Mouse (Mus musculus) lung, postnatal 10 days (tissue): ENCODE data around the gene Ccnj.

Experiments used
- DNase-seq: peaks from one replicate; pipeline ENCODE4 v3.0.0; 2021

Gene Ccnj

GRCm38 (mm10) chr19:40844731-40845130, 13.7 kb downstream of the Ccnj start:
- no peak for DNase-seq

- no peak for DNase-seq
Measured at GRCm38 (mm10) chr19:40849391-40849790, 18.3 kb downstream of the Ccnj start.

- DNase-seq: peak; percentile 73
Measured at GRCm38 (mm10) chr19:40859555-40859954, 28.5 kb downstream of the Ccnj start.

GRCm38 (mm10) chr19:40868284-40868683, 37.2 kb downstream of the Ccnj start:
- DNase-seq: peak; percentile 23

GRCm38 (mm10) chr19:40869425-40870105, 38.5 kb downstream of the Ccnj start:
- no peak for DNase-seq

- peak; percentile 96 for DNase-seq
Measured at GRCm38 (mm10) chr19:40872955-40873665, 42.0 kb downstream of the Ccnj start.

GRCm38 (mm10) chr19:40881700-40882099, 50.6 kb downstream of the Ccnj start:
- DNase-seq: no peak

- no peak for DNase-seq
Measured at GRCm38 (mm10) chr19:40888887-40889286, 57.8 kb downstream of the Ccnj start.

GRCm38 (mm10) chr19:40894071-40894506, 63.0 kb downstream of the Ccnj start:
- DNase-seq: no peak

- peak; percentile 91 for DNase-seq
Measured at GRCm38 (mm10) chr19:40894519-40895392, 63.7 kb downstream of the Ccnj start, which contains the start of gene Zfp518a. TSS of gene Zfp518a (plus strand) at chr19:40894705.

GRCm38 (mm10) chr19:40895393-40895703, 64.3 kb downstream of the Ccnj start:
- no peak for DNase-seq
